Mouse (Mus musculus) MEL (cell line): Measurements from ENCODE around the gene Med6. TPM values are rescaled to one million over a fixed set of nuclear protein-coding genes. Genes with fewer than 3 reads are reported as not detected.
A peak's percentile ranks its signal among the peaks of the same experiment; 100 is the strongest.

Experiments
- DNase-seq: peaks from one replicate; pipeline ENCODE4 v3.0.0; 2011; ENCODE audit warnings: low read depth, low spot score
- H3K27ac ChIP-seq: 2 replicates; pipeline ENCODE4 v1.5.1; 2012; ENCODE audit warnings: low read depth, mild to moderate bottlenecking, control low read depth, low read length, moderate library complexity; ENCODE audit not compliant: control insufficient read depth
- H3K27me3 ChIP-seq, 2 experiments: fragments of 150-350 bp in 1 of 2; sonication (generic) in 1 of 2; 2 replicates each; pipeline ENCODE4 v1.6.1; 2012; ENCODE audit warnings: low read length in 2 of 2, mild to moderate bottlenecking in 2 of 2, improper control_type of control experiment in 1 of 2, moderate library complexity in 1 of 2; ENCODE audit not compliant: insufficient read depth in 2 of 2, control insufficient read depth in 1 of 2
- H3K36me3 ChIP-seq, 2 experiments: 2 replicates each; pipeline ENCODE4 v1.6.1; 2012 to 2014; ENCODE audit warnings: low read length in 2 of 2, improper control_type of control experiment in 1 of 2, inconsistent platforms in 1 of 2, mild to moderate bottlenecking in 1 of 2; ENCODE audit not compliant: insufficient read depth in 2 of 2, control insufficient read depth in 1 of 2
- H3K4me1 ChIP-seq, 2 experiments: fragments of 150-350 bp in 1 of 2; sonication (generic) in 1 of 2; 2 replicates each; pipeline ENCODE4 v1.6.1; 2012; ENCODE audit warnings: low read length in 2 of 2, improper control_type of control experiment in 1 of 2, mild to moderate bottlenecking in 1 of 2; ENCODE audit not compliant: insufficient read depth in 2 of 2, control insufficient read depth in 1 of 2
- H3K4me3 ChIP-seq, 2 experiments: fragments of 150-350 bp in 1 of 2; sonication (generic) in 1 of 2; 2 replicates each; pipeline ENCODE4 v1.5.1; 2012; ENCODE audit warnings: low read depth in 2 of 2, low read length in 2 of 2, mild to moderate bottlenecking in 2 of 2, moderate library complexity in 2 of 2, control low read depth in 1 of 2, improper control_type of control experiment in 1 of 2; ENCODE audit not compliant: control insufficient read depth in 1 of 2, insufficient read depth in 1 of 2
- H3K79me2 ChIP-seq: 2 replicates; pipeline ENCODE4 v1.6.1; 2012; ENCODE audit warnings: mild to moderate bottlenecking, low read length, moderate library complexity; ENCODE audit not compliant: control insufficient read depth, poor library complexity, insufficient read depth
- H3K9ac ChIP-seq: 2 replicates; pipeline ENCODE4 v1.6.1; 2012; ENCODE audit warnings: low read depth, mild to moderate bottlenecking, control low read depth, low read length, moderate library complexity; ENCODE audit not compliant: control insufficient read depth, poor library complexity, severe bottlenecking
- H3K9me3 ChIP-seq: fragments of 150-350 bp; sonication (generic); replicated peaks from 2 replicates; pipeline ENCODE4 v1.6.1; 2012; ENCODE audit warnings: mild to moderate bottlenecking, low read length, improper control_type of control experiment, moderate library complexity; ENCODE audit not compliant: insufficient read depth
- CHD1 ChIP-seq: IDR thresholded peaks from 2 replicates; pipeline ENCODE4 v1.6.1; 2012; ENCODE audit warnings: low read depth, mild to moderate bottlenecking, inconsistent platforms, low read length, improper control_type of control experiment
- CHD2 ChIP-seq: IDR thresholded peaks from 2 replicates; pipeline ENCODE4 v1.6.1; 2011; ENCODE audit warnings: low read length, improper control_type of control experiment
- CTCF ChIP-seq, 3 experiments: IDR thresholded peaks in 2 of 3; conservative IDR thresholded peaks in 1 of 3; 2 replicates each; pipeline ENCODE4 v1.5.1; 2011 to 2012; ENCODE audit warnings: low read length in 3 of 3, low read depth in 2 of 3, mild to moderate bottlenecking in 2 of 3, improper control_type of control experiment in 1 of 3, inconsistent platforms in 1 of 3, mixed read lengths in 1 of 3, moderate library complexity in 1 of 3; ENCODE audit not compliant: control insufficient read depth in 1 of 3, insufficient read depth in 1 of 3, poor library complexity in 1 of 3, severe bottlenecking in 1 of 3
- ELF1 ChIP-seq: IDR thresholded peaks from 2 replicates; pipeline ENCODE4 v1.6.1; 2014; ENCODE audit warnings: low read depth, mild to moderate bottlenecking, inconsistent platforms, low read length, improper control_type of control experiment, moderate library complexity
- EP300 ChIP-seq, 2 experiments: IDR thresholded peaks; 2 replicates each; pipeline ENCODE4 v1.6.1; 2011; ENCODE audit warnings: improper control_type of control experiment in 2 of 2, low read length in 2 of 2, low read depth in 1 of 2, mild to moderate bottlenecking in 1 of 2
- ETS1 ChIP-seq: IDR thresholded peaks from 2 replicates; pipeline ENCODE4 v1.6.1; 2012; ENCODE audit warnings: low read depth, mild to moderate bottlenecking, inconsistent platforms, low read length, improper control_type of control experiment, moderate library complexity
- GABPA ChIP-seq: IDR thresholded peaks from 2 replicates; pipeline ENCODE4 v1.6.1; 2012; ENCODE audit warnings: low read depth, mild to moderate bottlenecking, inconsistent platforms, low read length, improper control_type of control experiment, moderate library complexity
- HCFC1 ChIP-seq: IDR thresholded peaks from 2 replicates; pipeline ENCODE4 v1.6.1; 2012; ENCODE audit warnings: low read depth, mild to moderate bottlenecking, inconsistent platforms, low read length, improper control_type of control experiment, moderate library complexity
- KAT2A ChIP-seq: conservative IDR thresholded peaks from 2 replicates; pipeline ENCODE4 v1.6.1; 2012; ENCODE audit warnings: low read depth, low read length, improper control_type of control experiment, inconsistent platforms
- NRF1 ChIP-seq: IDR thresholded peaks from 2 replicates; pipeline ENCODE4 v1.6.1; 2014; ENCODE audit warnings: low read depth, mild to moderate bottlenecking, inconsistent platforms, low read length, improper control_type of control experiment, moderate library complexity; ENCODE audit not compliant: poor library complexity, insufficient read depth, severe bottlenecking
- POLR2AphosphoS2 ChIP-seq: IDR thresholded peaks from 2 replicates; pipeline ENCODE4 v1.6.1; 2011; ENCODE audit warnings: low read length, improper control_type of control experiment
- POLR2AphosphoS5 ChIP-seq: IDR thresholded peaks from 2 replicates; pipeline ENCODE4 v1.6.1; 2012; ENCODE audit warnings: low read depth, borderline replicate concordance, mild to moderate bottlenecking, inconsistent platforms, low read length, moderate library complexity, mixed read lengths
- RAD21 ChIP-seq: IDR thresholded peaks from 2 replicates; pipeline ENCODE4 v1.6.1; 2011; ENCODE audit warnings: mild to moderate bottlenecking, low read depth, low read length, improper control_type of control experiment
- RCOR1 ChIP-seq: IDR thresholded peaks from 2 replicates; pipeline ENCODE4 v1.6.1; 2012; ENCODE audit warnings: low read depth, mild to moderate bottlenecking, inconsistent platforms, low read length, improper control_type of control experiment
- SMC3 ChIP-seq: IDR thresholded peaks from 2 replicates; pipeline ENCODE4 v1.6.1; 2011; ENCODE audit warnings: low read depth, low read length, improper control_type of control experiment
- TAL1 ChIP-seq: IDR thresholded peaks from 2 replicates; pipeline ENCODE4 v1.6.1; 2012; ENCODE audit warnings: mild to moderate bottlenecking, inconsistent platforms, low read length, moderate library complexity, mixed read lengths
- UBTF ChIP-seq: IDR thresholded peaks from 2 replicates; pipeline ENCODE4 v1.6.1; 2012; ENCODE audit warnings: low read depth, mild to moderate bottlenecking, inconsistent platforms, low read length, improper control_type of control experiment, moderate library complexity, borderline replicate concordance; ENCODE audit not compliant: insufficient read depth
- ZC3H11A ChIP-seq: IDR thresholded peaks from 2 replicates; pipeline ENCODE4 v1.6.1; 2012; ENCODE audit warnings: low read depth, mild to moderate bottlenecking, inconsistent platforms, low read length, improper control_type of control experiment
- polyA plus RNA-seq, 2 experiments: library from polyadenylated mRNA; stranded (reverse) in 1 of 2; unstranded in 1 of 2; fragments of >175 nt in 1 of 2; fragments of >200 nt in 1 of 2; gene quantifications; 2 replicates each; pipeline versions ENCODE4 v1.2.1 to v1.2.4; 2012; ENCODE audit warnings: low replicate concordance in 2 of 2, low read depth in 1 of 2; ENCODE audit not compliant: insufficient read length in 2 of 2, insufficient read depth in 1 of 2, missing spikeins in 1 of 2
- total RNA-seq: library from RNA; depleted of rRNA; stranded (reverse); fragments of 300-350 nt; gene quantifications from 2 replicates; pipeline ENCODE4 v1.2.3, GENCODE M21; 2012

Gene Med6
- total and polyA plus RNA-seq, 3 experiments: 44.4 to 49.2 TPM; not detected in 1

DNA sequence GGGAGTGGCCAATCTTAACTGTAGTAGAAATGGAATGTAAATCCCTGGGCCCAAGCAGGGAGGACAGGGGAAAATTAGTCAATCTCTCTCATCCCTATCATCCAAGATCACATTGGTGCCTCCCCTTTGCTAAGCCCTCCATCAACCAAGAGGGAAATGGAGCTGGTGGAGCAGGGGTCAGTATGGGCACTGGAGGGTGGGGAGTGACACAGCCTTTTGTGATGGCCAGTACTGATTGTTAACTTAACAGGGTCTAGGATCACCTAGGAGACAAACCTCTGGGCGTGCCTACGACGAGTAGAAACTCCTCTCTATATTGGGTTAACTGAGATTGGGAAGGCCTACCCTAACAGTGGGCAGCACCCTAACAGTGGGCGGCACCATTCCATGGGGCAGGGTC lies 28.6 kb upstream of the Med6 start:
- H3K4me3 ChIP-seq: no peak overlapping the region
- no peaks in the 10 kb centered on the region for H3K36me3 ChIP-seq
- 0 out of 4 replicates have a peak, but pooled peaks cover 0 to 2% of the 10 kb centered on the region in 2 experiments for H3K27me3 ChIP-seq
- H3K9me3 ChIP-seq: no peaks in the 10 kb centered on the region
- H3K9ac ChIP-seq: no peak overlapping the region
- no peak overlapping the region for H3K27ac ChIP-seq
- no peaks in the 10 kb centered on the region for H3K4me1 ChIP-seq
- DNase-seq: no peak
- no peak for TF ChIP-seq CHD2
- no peak for TF ChIP-seq EP300 (IDR thresholded peaks at IDR 0.05; ENCODE audit: low read depth in 1 of 2, low read length in 2 of 2)
- no peak for TF ChIP-seq KAT2A
- TF ChIP-seq ETS1: no peak
- TF ChIP-seq NRF1: no peak
- TF ChIP-seq RCOR1: no peak
- TF ChIP-seq CTCF (IDR thresholded peaks at IDR 0.05 in 2 of 3, conservative IDR thresholded peaks at IDR 0.05 in 1 of 3; ENCODE audit: control insufficient read depth in 1 of 3, insufficient read depth in 1 of 3, low read depth in 2 of 3, low read length in 3 of 3, poor library complexity in 1 of 3, severe bottlenecking in 1 of 3): no peak
- no peak for TF ChIP-seq TAL1
- TF ChIP-seq POLR2AphosphoS2: no peak
- TF ChIP-seq HCFC1: no peak
- TF ChIP-seq UBTF: no peak
- no peak for TF ChIP-seq CHD1
- no peaks in the 10 kb centered on the region for H3K79me2 ChIP-seq

DNA sequence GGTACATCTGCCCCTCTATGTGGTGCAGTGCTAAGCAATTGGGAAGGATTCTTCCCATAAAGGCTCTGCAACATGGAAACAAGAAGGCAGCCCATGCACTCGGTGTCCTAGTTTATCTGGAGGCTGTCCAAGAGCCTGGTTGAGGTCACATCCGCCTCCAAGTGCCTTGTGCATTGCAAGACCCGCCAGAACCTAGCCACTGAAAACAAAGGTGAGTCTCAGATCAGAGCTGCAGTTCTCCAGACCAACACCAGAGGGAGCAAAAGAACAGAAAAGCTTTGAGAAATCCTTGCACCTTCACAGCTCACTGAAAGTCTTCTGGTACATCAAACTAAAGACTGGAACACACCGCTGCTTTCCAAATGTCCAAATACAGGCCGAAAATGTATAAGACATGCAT lies 24.5 kb upstream of the Med6 start:
- Histone ChIP-seq H3K27me3 (peaks cover 3 to 9% of the 10 kb centered on the region in 2 experiments; a peak in 2 of 4 replicates), H3K9ac (no peak overlapping the region), H3K36me3 (no peaks in the 10 kb centered on the region), H3K27ac (no peak overlapping the region), H3K4me1 (no peaks in the 10 kb centered on the region), H3K79me2 (no peaks in the 10 kb centered on the region), H3K4me3 (no peak overlapping the region), H3K9me3 (no peaks in the 10 kb centered on the region)
- TF ChIP-seq ETS1 (no peak), ELF1 (no peak), CTCF (IDR thresholded peaks at IDR 0.05 in 2 of 3, conservative IDR thresholded peaks at IDR 0.05 in 1 of 3; ENCODE audit: control insufficient read depth in 1 of 3, insufficient read depth in 1 of 3, low read depth in 2 of 3, low read length in 3 of 3, poor library complexity in 1 of 3, severe bottlenecking in 1 of 3) (peak; percentile 53 to 83 (median 81)), POLR2AphosphoS5 (no peak), RAD21 (peak; percentile 73), GABPA (no peak), SMC3 (peak; percentile 91), ZC3H11A (peak; percentile 67)
- peak; percentile 67 for DNase-seq
